ENCODE assay signal across 12 mouse cellular contexts in the genomic region with DNA sequence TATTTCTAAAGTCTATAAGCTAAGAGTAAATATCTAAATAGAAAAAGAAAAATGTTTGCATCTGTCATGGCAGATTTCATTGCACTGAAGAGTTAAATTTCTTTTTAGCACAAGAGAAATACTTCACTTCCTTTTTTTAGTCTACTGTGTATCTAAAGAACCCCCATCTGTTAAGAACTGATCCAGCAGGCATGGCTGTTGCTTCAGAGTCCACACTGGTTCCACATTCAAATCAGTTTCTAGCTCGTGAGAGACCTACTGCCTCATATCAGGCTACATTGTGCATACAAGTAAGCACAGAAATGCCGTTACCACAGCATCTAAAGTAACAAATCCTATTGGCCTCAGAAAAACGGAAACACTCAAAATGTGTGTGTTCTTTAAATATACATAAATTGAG. TPM values are rescaled to one million over a fixed set of nuclear protein-coding genes. Genes with fewer than 3 reads are reported as not detected.
DNase-seq lines count a peak whose midpoint lies in the region; ATAC-seq and TF ChIP-seq lines count a peak whose summit lies in the region.
"Had no signal": no experiment of that assay in that cellular context is flagged by ENCODE, and none has a peak within 500 bp of the region (broad histone marks: within the 10 kb centered on the region; RNA-seq: fewer than 3 reads in every experiment).

No protein-coding gene starts in this region.

- peak overlapping the region; percentile 96 for H3K4me3 ChIP-seq in hindbrain, postnatal 0 days (ENCODE audit: low read length)
- H3K4me3 ChIP-seq in stomach, embryonic 15.5 days (replicated peaks) = no peak overlapping the region; the same call in 1 of the 2 replicates

- no peak for DNase-seq in frontal cortex, postnatal 25 days (ENCODE audit: low spot score in 2 of 2)
- DNase-seq in retina, postnatal 1 day = peak; percentile 10
- DNase-seq in retina, embryonic 14.5 days (ENCODE audit: low spot score) = no peak
- peak; percentile 37 for DNase-seq in hindbrain, postnatal 0 days (ENCODE audit: low spot score)
- DNase-seq in urinary bladder, postnatal 10 days (ENCODE audit: low spot score) = no peak
- DNase-seq: cerebellum, postnatal 25 days; thymus, postnatal 14 days had no signal

- peak overlapping the region; percentile 99; the same call in 1 of the 2 replicates for H3K9ac ChIP-seq in hindbrain, postnatal 0 days (replicated peaks; ENCODE audit: low read length)
- no peak overlapping the region for H3K9ac ChIP-seq in stomach, embryonic 15.5 days
- H3K9ac ChIP-seq: liver, embryonic 14.5 days had no signal

- no peaks in the 10 kb centered on the region for H3K9me3 ChIP-seq in hindbrain, postnatal 0 days (ENCODE audit: low read length)
- no peaks in the 10 kb centered on the region for H3K9me3 ChIP-seq in stomach, embryonic 15.5 days

- H3K4me2 ChIP-seq in hindbrain, postnatal 0 days (ENCODE audit: low read depth, low read length) = peak overlapping the region; percentile 73
- H3K4me2 ChIP-seq in stomach, embryonic 15.5 days = peak overlapping the region; percentile 94

- WGBS in hindbrain, postnatal 0 days = 20% methylated on average over 3 of the region's 3 CpGs
- 43% methylated on average over 3 of the region's 3 CpGs for WGBS in stomach, embryonic 15.5 days

- H3K27me3 ChIP-seq in hindbrain, postnatal 0 days (ENCODE audit: insufficient read depth, low read length) = no peaks in the 10 kb centered on the region
- no peaks in the 10 kb centered on the region for H3K27me3 ChIP-seq in stomach, embryonic 15.5 days (replicated peaks)

- no peak overlapping the region for H3K27ac ChIP-seq in hindbrain, postnatal 0 days
- no peak overlapping the region for H3K27ac ChIP-seq in stomach, embryonic 15.5 days
- H3K27ac ChIP-seq: liver, embryonic 14.5 days had no signal

- ATAC-seq in frontal cortex, adult (ENCODE audit: low TSS enrichment) = peak; percentile 45; the same call in 1 of the 2 replicates
- ATAC-seq in hindbrain, postnatal 0 days = no peak
- no peak for ATAC-seq in stomach, embryonic 15.5 days (ENCODE audit: insufficient read depth, low FRiP score, low read depth)
- ATAC-seq in megakaryocyte-erythroid progenitor cell, adult 5-6 weeks (replicated peaks; ENCODE audit: low FRiP score, low TSS enrichment, poor library complexity, severe bottlenecking) = no peak
- ATAC-seq: activated CD4-positive, CD25-positive, alpha-beta regulatory T cell, adult 4 months had no signal

- TF ChIP-seq CTCF in hindbrain, postnatal 0 days (IDR thresholded peaks at IDR 0.05; ENCODE audit: low read depth) = no peak

- no peaks in the 10 kb centered on the region for H3K4me1 ChIP-seq in hindbrain, postnatal 0 days (ENCODE audit: insufficient read depth, low read length)
- H3K4me1 ChIP-seq in stomach, embryonic 15.5 days = no peaks in the 10 kb centered on the region; the same call in 1 of the 2 replicates

- no peaks in the 10 kb centered on the region for H3K36me3 ChIP-seq in hindbrain, postnatal 0 days (ENCODE audit: insufficient read depth, low read length)
- H3K36me3 ChIP-seq in stomach, embryonic 15.5 days = no peaks in the 10 kb centered on the region

RNA-seq across cellular contexts. Expression of a gene that starts 2.5 kb away (rescaled TPM):
- total RNA-seq in hindbrain, postnatal 0 days (2014; rRNA removed) = 189 and 190 TPM in 2 replicates
- 53.2 and 53.4 TPM in 2 replicates for polyA plus RNA-seq in hindbrain, postnatal 0 days (2015; fragmentation: Nextera tagmentation; extraction: Ambion mirVana)
- polyA plus RNA-seq in stomach, embryonic 15.5 days (2015; fragmentation: Nextera tagmentation; extraction: Ambion mirVana) = 8.9 and 10.5 TPM in 2 replicates
- total RNA-seq in megakaryocyte-erythroid progenitor cell, adult 5-6 weeks (2014; fragmentation: Nextera tagmentation) = 0.94 TPM in 1 of 2 replicates, not detected in the other
- total RNA-seq in megakaryocyte-erythroid progenitor cell, adult 5-6 weeks (2017) = 0.09 and 0.38 TPM in 2 replicates

Comparison
In these comparisons a context has a peak if more than half of its experiments do, and no peak if none do; other contexts are left out.
1. DNase-seq: peak in retina, postnatal 1 day (single experiment) and hindbrain, postnatal 0 days (single experiment); none in frontal cortex, postnatal 25 days (0 of 2), retina, embryonic 14.5 days (single experiment) and urinary bladder, postnatal 10 days (single experiment).
2. RNA of a gene that starts 2.5 kb away (total RNA-seq): 189 to 190 TPM in hindbrain, postnatal 0 days; 0.09 to 0.94 TPM in megakaryocyte-erythroid progenitor cell, adult 5-6 weeks; every median in the first group is over 10 times any median in the second.